Mouse (Mus musculus): ENCODE measurements around the gene Rcor2. TPM values are rescaled to one million over a fixed set of nuclear protein-coding genes. Genes with fewer than 3 reads are reported as not detected.

The Rcor2 gene
- polyA plus RNA-seq, 1 experiment from 2014 or later, result 0.27 TPM

- peaks cover 19% of the 10 kb centered on the region for H3K36me3 ChIP-seq (ENCODE audit: control insufficient read depth, insufficient read depth)
- H3K4me2 ChIP-seq (ENCODE audit: low read depth, low read length), result no peak overlapping the region
- no peak overlapping the region for H3K4me3 ChIP-seq (ENCODE audit: low read depth, low read length)
- no peak overlapping the region for H3K9ac ChIP-seq (ENCODE audit: low read depth, low read length)
- no peaks in the 10 kb centered on the region for H3K9me3 ChIP-seq (replicated peaks; ENCODE audit: control insufficient read depth, low read length)
- H3K4me1 ChIP-seq (ENCODE audit: control insufficient read depth, low read depth, low read length), result peaks cover 11% of the 10 kb centered on the region
- H3K27ac ChIP-seq (ENCODE audit: low read length), result no peak overlapping the region
- H3K27me3 ChIP-seq (ENCODE audit: control insufficient read depth, insufficient read depth, low read depth, low read length), result no peaks in the 10 kb centered on the region
- ATAC-seq (ENCODE audit: low read depth), result no peak
- WGBS (ENCODE audit: insufficient replicate concordance), result 77% methylated on average over 9 of the region's 9 CpGs
These were observed 31.7 kb upstream of the Rcor2 start for GRCm38 (mm10) chr19:7235461-7235860.

GRCm38 (mm10) chr19:7236011-7236410 lies 31.1 kb upstream of the Rcor2 start:
- no peak overlapping the region for H3K4me3 ChIP-seq (ENCODE audit: low read depth, low read length)
- WGBS (ENCODE audit: insufficient replicate concordance), result 82% methylated on average over 2 of the region's 2 CpGs
- no peak overlapping the region for H3K27ac ChIP-seq (ENCODE audit: low read length)
- no peaks in the 10 kb centered on the region for H3K9me3 ChIP-seq (replicated peaks; ENCODE audit: control insufficient read depth, low read length)
- peaks cover 19% of the 10 kb centered on the region for H3K36me3 ChIP-seq (ENCODE audit: control insufficient read depth, insufficient read depth)
- no peak for ATAC-seq (ENCODE audit: low read depth)
- peaks cover 11% of the 10 kb centered on the region for H3K4me1 ChIP-seq (ENCODE audit: control insufficient read depth, low read depth, low read length)
- H3K4me2 ChIP-seq (ENCODE audit: low read depth, low read length), result no peak overlapping the region
- no peak overlapping the region for H3K9ac ChIP-seq (ENCODE audit: low read depth, low read length)
- H3K27me3 ChIP-seq (ENCODE audit: control insufficient read depth, insufficient read depth, low read depth, low read length), result no peaks in the 10 kb centered on the region

GRCm38 (mm10) chr19:7236742-7237141 lies 30.4 kb upstream of the Rcor2 start:
- WGBS (ENCODE audit: insufficient replicate concordance), result 75% methylated on average over 4 of the region's 4 CpGs
- Histone ChIP-seq H3K36me3 (ENCODE audit: control insufficient read depth, insufficient read depth) (peaks cover 15% of the 10 kb centered on the region), H3K4me3 (ENCODE audit: low read depth, low read length) (no peak overlapping the region), H3K9me3 (replicated peaks; ENCODE audit: control insufficient read depth, low read length) (no peaks in the 10 kb centered on the region), H3K4me2 (ENCODE audit: low read depth, low read length) (no peak overlapping the region), H3K4me1 (ENCODE audit: control insufficient read depth, low read depth, low read length) (peaks cover 15% of the 10 kb centered on the region), H3K9ac (ENCODE audit: low read depth, low read length) (no peak overlapping the region), H3K27ac (ENCODE audit: low read length) (no peak overlapping the region), H3K27me3 (ENCODE audit: control insufficient read depth, insufficient read depth, low read depth, low read length) (no peaks in the 10 kb centered on the region)
- no peak for ATAC-seq (ENCODE audit: low read depth)

GRCm38 (mm10) chr19:7239574-7239973 lies 27.6 kb upstream of the Rcor2 start:
- WGBS (ENCODE audit: insufficient replicate concordance), result 77% methylated on average over 3 of the region's 3 CpGs
- peak overlapping the region; percentile 87 for H3K4me2 ChIP-seq (ENCODE audit: low read depth, low read length)
- H3K36me3 ChIP-seq (ENCODE audit: control insufficient read depth, insufficient read depth), result peaks cover 6% of the 10 kb centered on the region
- H3K4me1 ChIP-seq (ENCODE audit: control insufficient read depth, low read depth, low read length), result peaks cover 15% of the 10 kb centered on the region
- H3K9me3 ChIP-seq (replicated peaks; ENCODE audit: control insufficient read depth, low read length), result no peaks in the 10 kb centered on the region
- H3K9ac ChIP-seq (ENCODE audit: low read depth, low read length), result peak overlapping the region; percentile 89
- no peaks in the 10 kb centered on the region for H3K27me3 ChIP-seq (ENCODE audit: control insufficient read depth, insufficient read depth, low read depth, low read length)
- ATAC-seq (ENCODE audit: low read depth), result no peak
- no peak overlapping the region; the same call in 1 of the 2 replicates for H3K27ac ChIP-seq (ENCODE audit: low read length)
- H3K4me3 ChIP-seq (ENCODE audit: low read depth, low read length), result peak overlapping the region; percentile 83

GRCm38 (mm10) chr19:7240291-7240690 lies 26.8 kb upstream of the Rcor2 start:
- ATAC-seq (ENCODE audit: low read depth), result no peak
- whole genome bisulfite sequencing (ENCODE audit: insufficient replicate concordance), result under 1% methylated on average over 13 of the region's 13 CpGs

GRCm38 (mm10) chr19:7240782-7241690 lies 26.1 kb upstream of the Rcor2 start, which contains the start of gene Naa40:
Naa40 (minus strand) TSS chr19:7241183.
- H3K36me3 ChIP-seq (ENCODE audit: control insufficient read depth, insufficient read depth), result peaks cover 4% of the 10 kb centered on the region
- H3K4me3 ChIP-seq (ENCODE audit: low read depth, low read length), result peak within 1 kb of the TSS; percentile 83
- WGBS (ENCODE audit: insufficient replicate concordance), result under 1% methylated on average over 80 of the region's 80 CpGs
- no peaks in the 10 kb centered on the region for H3K27me3 ChIP-seq (ENCODE audit: control insufficient read depth, insufficient read depth, low read depth, low read length)
- peak within 1 kb of the TSS; percentile 87 for H3K4me2 ChIP-seq (ENCODE audit: low read depth, low read length)
- peak within 1 kb of the TSS; percentile 89 for H3K9ac ChIP-seq (ENCODE audit: low read depth, low read length)
- H3K27ac ChIP-seq (ENCODE audit: low read length), result peak within 1 kb of the TSS; percentile 86
- no peaks in the 10 kb centered on the region for H3K9me3 ChIP-seq (replicated peaks; ENCODE audit: control insufficient read depth, low read length)
- peaks cover 15% of the 10 kb centered on the region for H3K4me1 ChIP-seq (ENCODE audit: control insufficient read depth, low read depth, low read length)
- peak; percentile 98 for ATAC-seq (ENCODE audit: low read depth)

More at GRCm38 (mm10) chr19:7240291-7240690, 26.8 kb upstream of the Rcor2 start:
- Histone ChIP-seq H3K4me3 (ENCODE audit: low read depth, low read length) (peak overlapping the region; percentile 83), H3K9me3 (replicated peaks; ENCODE audit: control insufficient read depth, low read length) (no peaks in the 10 kb centered on the region), H3K36me3 (ENCODE audit: control insufficient read depth, insufficient read depth) (peaks cover 4% of the 10 kb centered on the region), H3K9ac (ENCODE audit: low read depth, low read length) (peak overlapping the region; percentile 89), H3K27ac (ENCODE audit: low read length) (peak overlapping the region; percentile 86), H3K4me1 (ENCODE audit: control insufficient read depth, low read depth, low read length) (peaks cover 15% of the 10 kb centered on the region), H3K27me3 (ENCODE audit: control insufficient read depth, insufficient read depth, low read depth, low read length) (no peaks in the 10 kb centered on the region), H3K4me2 (ENCODE audit: low read depth, low read length) (peak overlapping the region; percentile 87)

GRCm38 (mm10) chr19:7246021-7246420 lies 21.1 kb upstream of the Rcor2 start:
- WGBS (ENCODE audit: insufficient replicate concordance), result 49% methylated on average over 3 of the region's 3 CpGs
- Histone ChIP-seq H3K4me2 (ENCODE audit: low read depth, low read length) (no peak overlapping the region), H3K9me3 (replicated peaks; ENCODE audit: control insufficient read depth, low read length) (no peaks in the 10 kb centered on the region), H3K36me3 (ENCODE audit: control insufficient read depth, insufficient read depth) (no peaks in the 10 kb centered on the region), H3K9ac (ENCODE audit: low read depth, low read length) (no peak overlapping the region), H3K4me3 (ENCODE audit: low read depth, low read length) (no peak overlapping the region), H3K27me3 (ENCODE audit: control insufficient read depth, insufficient read depth, low read depth, low read length) (no peaks in the 10 kb centered on the region), H3K27ac (ENCODE audit: low read length) (no peak overlapping the region), H3K4me1 (ENCODE audit: control insufficient read depth, low read depth, low read length) (peaks cover 4% of the 10 kb centered on the region; the same call in 1 of the 2 replicates)
- ATAC-seq (ENCODE audit: low read depth), result no peak

GRCm38 (mm10) chr19:7257881-7258280 lies 9.2 kb upstream of the Rcor2 start:
- H3K9ac ChIP-seq (ENCODE audit: low read depth, low read length), result no peak overlapping the region
- H3K4me1 ChIP-seq (ENCODE audit: control insufficient read depth, low read depth, low read length), result no peaks in the 10 kb centered on the region
- no peak for ATAC-seq (ENCODE audit: low read depth)
- no peak overlapping the region for H3K4me3 ChIP-seq (ENCODE audit: low read depth, low read length)
- 69% methylated on average over 5 of the region's 5 CpGs for whole genome bisulfite sequencing (ENCODE audit: insufficient replicate concordance)
- no peaks in the 10 kb centered on the region for H3K9me3 ChIP-seq (replicated peaks; ENCODE audit: control insufficient read depth, low read length)
- H3K27ac ChIP-seq (ENCODE audit: low read length), result no peak overlapping the region
- no peaks in the 10 kb centered on the region for H3K27me3 ChIP-seq (ENCODE audit: control insufficient read depth, insufficient read depth, low read depth, low read length)
- no peak overlapping the region for H3K4me2 ChIP-seq (ENCODE audit: low read depth, low read length)
- H3K36me3 ChIP-seq (ENCODE audit: control insufficient read depth, insufficient read depth), result no peaks in the 10 kb centered on the region

GRCm38 (mm10) chr19:7261476-7261875 lies 5.6 kb upstream of the Rcor2 start:
- H3K27ac ChIP-seq (ENCODE audit: low read length), result no peak overlapping the region
- no peak overlapping the region for H3K4me2 ChIP-seq (ENCODE audit: low read depth, low read length)
- H3K9ac ChIP-seq (ENCODE audit: low read depth, low read length), result no peak overlapping the region
- H3K27me3 ChIP-seq (ENCODE audit: control insufficient read depth, insufficient read depth, low read depth, low read length), result peaks cover 8% of the 10 kb centered on the region
- H3K4me1 ChIP-seq (ENCODE audit: control insufficient read depth, low read depth, low read length), result no peaks in the 10 kb centered on the region
- WGBS (ENCODE audit: insufficient replicate concordance), result 83% methylated on average over 1 of the region's 1 CpGs
- ATAC-seq (ENCODE audit: low read depth), result no peak
- H3K36me3 ChIP-seq (ENCODE audit: control insufficient read depth, insufficient read depth), result no peaks in the 10 kb centered on the region
- H3K4me3 ChIP-seq (ENCODE audit: low read depth, low read length), result no peak overlapping the region
- no peaks in the 10 kb centered on the region for H3K9me3 ChIP-seq (replicated peaks; ENCODE audit: control insufficient read depth, low read length)

Data from liver, embryonic 16.5 days (tissue).